ENCODE assay signal across 1 mouse cellular context in the genomic region with DNA sequence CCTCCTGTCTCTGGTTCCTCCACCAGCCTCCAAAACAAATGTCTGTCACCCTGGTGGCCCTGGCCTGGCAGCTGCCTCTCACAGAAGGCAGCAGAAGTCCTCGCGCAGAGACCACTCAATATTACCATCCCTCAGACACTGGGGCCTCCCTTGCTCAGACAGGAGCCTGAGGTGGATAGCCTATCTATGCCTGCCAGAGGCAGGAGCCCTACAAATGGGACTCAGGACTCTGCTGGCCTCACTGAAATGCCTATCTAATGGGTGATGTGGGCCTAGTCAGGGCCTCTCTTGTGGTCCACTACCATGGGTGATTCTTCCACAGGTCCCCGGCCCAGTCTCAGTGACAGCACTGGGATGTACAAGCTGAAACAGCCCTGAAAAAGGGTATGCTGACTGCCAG.
TF ChIP-seq lines count a peak whose summit lies in the region.

No protein-coding gene starts in this region.

TF ChIP-seq in C2C12, 6 proteins besides CTCF, POLR2A, EP300 and RAD21:
- TF ChIP-seq MYOD1 (IDR thresholded peaks at IDR 0.05; ENCODE audit: control insufficient read depth, insufficient read length, low read depth) (no peak), USF1 (IDR thresholded peaks at IDR 0.05; ENCODE audit: low read depth) (no peak), FOSL1 (IDR thresholded peaks at IDR 0.05; ENCODE audit: insufficient read depth, low read length, poor library complexity, severe bottlenecking) (no peak), MAX (IDR thresholded peaks at IDR 0.05) (no peak), CEBPB (IDR thresholded peaks at IDR 0.05; ENCODE audit: low read depth) (no peak), MYOG (IDR thresholded peaks at IDR 0.05; ENCODE audit: control insufficient read depth, extremely low read depth, insufficient read length) (no peak)
